Mouse (Mus musculus) forebrain, embryonic 16.5 days (tissue): ENCODE results near the gene Mb. TPM values are rescaled to one million over a fixed set of nuclear protein-coding genes. Genes with fewer than 3 reads are reported as not detected.

ENCODE experiments used
- ATAC-seq: fragments of 200-750 bp; cut with Nextera tagmentation; 2 replicates; pipeline ENCODE4 v1.8.0; 2017; ENCODE audit warnings: mild to moderate bottlenecking, moderate library complexity
- H3K27ac ChIP-seq: fragments of 300-500 bp; sonication (generic); 2 replicates; pipeline ENCODE4 v1.5.1; 2014; ENCODE audit warnings: low read length, control low read depth
- H3K27me3 ChIP-seq: fragments of 300-500 bp; sonication (generic); replicated peaks from 2 replicates; pipeline ENCODE4 v1.6.1; 2014; ENCODE audit warnings: low read length; ENCODE audit not compliant: control insufficient read depth, insufficient read depth
- H3K36me3 ChIP-seq: fragments of 300-500 bp; sonication (generic); 2 replicates; pipeline ENCODE4 v1.6.1; 2014; ENCODE audit not compliant: control insufficient read depth, insufficient read depth
- H3K4me1 ChIP-seq: fragments of 300-500 bp; sonication (generic); replicated peaks from 2 replicates; pipeline ENCODE4 v1.6.1; 2014; ENCODE audit warnings: low read length; ENCODE audit not compliant: control insufficient read depth, insufficient read depth
- H3K4me2 ChIP-seq: fragments of 300-500 bp; sonication (generic); 2 replicates; pipeline ENCODE4 v1.6.1; 2014; ENCODE audit warnings: mild to moderate bottlenecking, low read length, control low read depth
- H3K4me3 ChIP-seq: fragments of 300-500 bp; sonication (generic); replicated peaks from 2 replicates; pipeline ENCODE4 v1.5.1; 2014; ENCODE audit warnings: mild to moderate bottlenecking, low read length, control low read depth
- H3K9ac ChIP-seq: fragments of 300-500 bp; sonication (generic); replicated peaks from 2 replicates; pipeline ENCODE4 v1.6.1; 2014; ENCODE audit warnings: low read depth, low read length, control low read depth
- H3K9me3 ChIP-seq: fragments of 300-500 bp; sonication (generic); 2 replicates; pipeline ENCODE4 v1.6.1; 2016; ENCODE audit warnings: low read length; ENCODE audit not compliant: control insufficient read depth
- WGBS: fragments of 180-500 bp; shearing (Covaris S2); extraction: QIAGEN DNeasy Blood & Tissue Kit; methylation state at CpG from one replicate; pipeline ENCODE4 v1.1.7; 2014; 5-methylcytosine and 5-hydroxymethylcytosine counted together
- polyA plus RNA-seq: library from polyadenylated mRNA; unstranded; fragments of >200 nt; fragmentation: Nextera tagmentation; extraction: Ambion mirVana; gene quantifications from 2 replicates; pipeline ENCODE4 v1.2.1, GENCODE M21; 2015

The Mb gene
- polyA plus RNA-seq, 1 experiment from 2014 or later = not detected

DNA sequence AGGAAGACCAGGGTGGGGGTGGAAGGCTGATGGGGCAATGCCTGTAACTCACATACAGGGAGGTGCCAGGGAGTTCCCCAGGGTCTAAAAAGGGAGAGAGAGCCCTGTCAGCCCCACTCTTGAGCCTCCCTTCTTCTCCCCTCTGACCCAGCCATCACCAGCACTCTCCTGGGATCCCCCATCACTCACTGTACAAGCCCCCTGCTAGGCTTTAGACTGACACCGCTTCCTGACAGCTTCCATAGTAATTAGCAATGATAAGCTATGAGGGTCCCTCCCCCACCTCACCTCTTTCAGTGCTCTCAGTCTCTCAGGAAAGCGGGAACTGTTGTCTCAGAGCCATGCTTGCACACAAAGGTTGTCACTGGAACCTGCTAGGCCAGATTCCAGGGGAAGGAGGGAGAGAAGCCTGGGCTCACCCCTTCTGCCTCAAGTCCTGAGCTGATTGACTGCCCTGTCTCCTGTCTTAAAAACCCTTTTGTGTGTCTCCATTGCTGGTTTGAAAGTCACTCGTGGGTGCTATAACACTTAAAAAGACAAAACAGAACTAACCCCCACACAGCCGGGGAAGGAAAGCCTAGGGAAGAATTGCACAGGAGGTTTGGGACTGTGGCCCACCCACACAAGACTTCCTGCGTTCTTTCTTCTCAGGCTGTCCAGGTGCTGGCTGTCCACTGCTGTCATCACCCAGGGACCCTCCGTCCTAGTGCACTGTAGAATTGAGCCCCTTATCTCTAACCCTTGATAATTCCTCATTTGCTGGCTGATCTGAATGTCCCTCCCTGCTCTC is 5.7 kb upstream of the Mb start:
- Histone ChIP-seq H3K4me3 (no peak overlapping the region), H3K27ac (peak overlapping the region; percentile 30; the same call in 1 of the 2 replicates), H3K9me3 (no peaks in the 10 kb centered on the region), H3K9ac (no peak overlapping the region), H3K4me1 (peaks cover 10% of the 10 kb centered on the region; the same call in 1 of the 2 replicates), H3K36me3 (no peaks in the 10 kb centered on the region), H3K27me3 (no peaks in the 10 kb centered on the region), H3K4me2 (no peak overlapping the region)
- 22% methylated on average over 6 of the region's 6 CpGs for WGBS
- peak; percentile 81 for ATAC-seq

DNA sequence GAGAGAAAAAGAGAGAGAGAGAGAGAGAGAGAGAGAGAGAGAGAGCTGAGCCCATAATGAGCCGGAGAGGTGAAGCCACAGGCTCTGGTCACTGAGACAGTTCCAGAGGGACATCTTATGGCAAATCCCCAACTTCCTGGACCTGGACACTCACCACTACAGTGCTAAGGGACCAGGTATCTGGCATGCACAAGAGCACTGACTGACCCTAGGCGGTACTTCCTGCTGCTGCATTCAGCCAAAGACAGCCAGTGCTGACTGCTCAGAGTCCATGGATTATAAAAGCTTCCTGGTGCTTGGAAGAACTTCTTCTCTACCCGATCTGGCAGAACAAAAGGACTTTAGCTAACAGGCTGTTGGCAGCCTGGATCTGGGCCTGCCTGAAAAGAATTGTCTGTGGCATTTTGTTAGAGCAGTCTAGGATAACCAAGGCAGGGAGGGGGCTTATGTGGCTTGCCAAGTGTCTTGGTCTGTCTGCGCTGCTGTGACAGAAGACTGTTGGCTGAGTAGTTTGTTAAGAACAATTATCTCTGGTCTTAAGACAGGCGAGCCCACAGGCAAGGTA is 4.2 kb upstream of the Mb start:
- H3K4me3 ChIP-seq = no peak overlapping the region
- H3K27ac ChIP-seq = no peak overlapping the region
- no peak overlapping the region for H3K9ac ChIP-seq
- peaks cover 10% of the 10 kb centered on the region; the same call in 1 of the 2 replicates for H3K4me1 ChIP-seq
- H3K36me3 ChIP-seq = no peaks in the 10 kb centered on the region
- no peak for ATAC-seq
- H3K9me3 ChIP-seq = no peaks in the 10 kb centered on the region
- WGBS = 45% methylated on average over 5 of the region's 5 CpGs
- no peaks in the 10 kb centered on the region for H3K27me3 ChIP-seq
- no peak overlapping the region for H3K4me2 ChIP-seq

DNA sequence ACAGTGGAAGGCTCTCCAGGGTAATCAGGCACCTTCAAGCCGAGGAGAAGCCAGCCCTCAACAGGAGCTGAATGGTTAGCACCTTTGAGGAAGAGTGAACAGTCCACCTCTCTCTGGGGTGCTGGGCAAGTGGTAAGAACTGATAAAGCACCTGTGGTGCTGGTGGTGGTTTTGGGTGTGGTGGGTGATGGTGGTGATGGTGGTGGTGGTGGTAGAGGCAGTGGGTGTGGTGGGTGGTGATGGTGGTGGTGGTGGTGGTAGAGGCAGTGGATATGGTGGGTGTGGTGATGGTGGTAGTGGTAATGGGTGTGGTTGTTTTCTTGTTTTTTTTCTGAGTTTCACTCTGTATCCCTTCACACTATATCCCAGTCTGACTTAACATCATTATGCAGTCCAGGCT is 2.6 kb upstream of the Mb start:
- peaks cover 10% of the 10 kb centered on the region; the same call in 1 of the 2 replicates for H3K4me1 ChIP-seq
- no peak overlapping the region for H3K4me3 ChIP-seq
- H3K36me3 ChIP-seq = no peaks in the 10 kb centered on the region
- no peak overlapping the region for H3K4me2 ChIP-seq
- ATAC-seq = no peak
- H3K27ac ChIP-seq = no peak overlapping the region
- WGBS = 81% methylated on average over 1 of the region's 1 CpGs
- H3K9ac ChIP-seq = no peak overlapping the region
- no peaks in the 10 kb centered on the region for H3K9me3 ChIP-seq
- H3K27me3 ChIP-seq = no peaks in the 10 kb centered on the region

DNA sequence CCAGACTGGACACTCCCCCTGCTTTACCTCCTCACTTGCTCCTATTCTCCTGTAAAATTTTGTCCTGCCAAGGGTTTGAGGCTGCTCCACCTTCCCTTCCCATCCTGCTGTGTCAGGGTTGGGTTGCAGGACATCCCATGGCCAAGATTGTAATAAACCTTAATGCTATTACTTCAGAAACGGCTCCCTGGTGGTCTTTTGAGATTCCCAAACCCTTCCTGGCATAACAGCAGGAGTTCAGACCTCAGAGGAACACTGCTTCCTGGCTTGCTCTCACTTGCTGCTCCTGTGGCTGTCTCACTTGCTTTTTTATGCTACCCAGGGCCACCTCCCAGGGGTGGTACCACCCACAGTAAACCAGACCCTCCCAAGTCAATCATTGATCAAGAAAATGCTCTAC is 1.7 kb upstream of the Mb start:
- H3K36me3 ChIP-seq = no peaks in the 10 kb centered on the region
- H3K9ac ChIP-seq = no peak overlapping the region
- H3K27me3 ChIP-seq = no peaks in the 10 kb centered on the region
- peaks cover 10% of the 10 kb centered on the region; the same call in 1 of the 2 replicates for H3K4me1 ChIP-seq
- no peak for ATAC-seq
- 42% methylated on average over 1 of the region's 1 CpGs for WGBS
- no peaks in the 10 kb centered on the region for H3K9me3 ChIP-seq
- no peak overlapping the region for H3K4me3 ChIP-seq
- H3K4me2 ChIP-seq = no peak overlapping the region
- H3K27ac ChIP-seq = no peak overlapping the region

DNA sequence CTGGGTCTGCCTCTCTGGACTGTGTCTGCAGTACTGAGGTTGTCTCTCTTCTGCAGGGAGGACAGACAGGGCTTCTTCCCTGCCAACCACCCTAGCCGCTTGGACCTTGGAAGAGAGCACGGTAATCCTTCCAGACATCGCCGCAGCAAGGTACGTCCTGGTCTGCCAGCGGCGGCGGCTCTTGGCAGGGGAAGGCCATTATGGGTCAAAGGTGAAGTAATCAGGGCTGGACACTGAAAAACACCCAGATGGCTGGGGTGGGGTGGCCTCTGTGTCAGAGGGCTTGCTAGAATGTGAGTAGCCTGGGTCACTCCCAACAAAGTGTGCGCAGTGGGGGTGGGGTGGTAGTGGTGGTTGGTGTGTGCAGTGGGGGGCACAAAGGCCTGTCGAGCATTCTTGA is 4.9 kb downstream of the Mb start:
- no peak overlapping the region for H3K4me3 ChIP-seq
- H3K9ac ChIP-seq = no peak overlapping the region
- ATAC-seq = no peak
- no peaks in the 10 kb centered on the region for H3K9me3 ChIP-seq
- no peaks in the 10 kb centered on the region for H3K4me1 ChIP-seq
- H3K4me2 ChIP-seq = no peak overlapping the region
- H3K27ac ChIP-seq = no peak overlapping the region
- no peaks in the 10 kb centered on the region for H3K36me3 ChIP-seq
- 91% methylated on average over 10 of the region's 10 CpGs for WGBS
- no peaks in the 10 kb centered on the region for H3K27me3 ChIP-seq

DNA sequence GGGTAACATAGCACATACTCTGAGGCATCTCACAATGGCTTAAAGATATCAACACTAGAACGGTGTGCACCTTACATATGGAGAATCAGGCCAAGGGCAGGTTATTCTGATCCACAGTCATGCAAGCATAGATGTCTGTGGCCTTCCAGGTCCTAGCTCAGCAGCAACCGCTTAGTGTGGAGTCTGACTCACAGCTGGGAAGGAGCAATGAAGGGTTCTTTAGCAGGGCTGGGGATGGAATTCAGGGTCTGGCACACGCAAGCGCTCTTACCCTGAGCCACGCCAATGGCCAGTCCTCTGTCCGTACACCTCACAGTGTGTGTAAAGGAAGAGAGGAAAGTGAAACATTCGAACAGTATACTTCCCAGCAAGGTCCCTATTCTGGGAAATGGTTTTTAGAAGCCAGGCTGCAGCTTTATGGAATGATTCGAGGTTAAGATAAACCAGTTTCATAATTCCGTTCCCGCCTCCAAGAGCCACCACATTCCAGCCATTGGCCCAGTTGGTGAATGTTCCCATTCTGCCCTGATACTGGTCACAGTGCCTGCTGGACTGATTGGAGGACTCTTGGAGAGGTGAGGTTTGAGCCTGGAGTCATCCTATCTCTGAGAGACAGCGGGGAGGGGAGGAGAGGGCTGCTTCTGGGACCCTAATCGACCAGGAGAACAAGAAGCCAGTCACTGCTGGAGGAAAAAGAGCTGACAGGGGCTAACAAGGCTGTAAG is 5.7 kb downstream of the Mb start, which contains the start of gene Apol6:
Apol6 (plus strand) TSS at position 133 of the 724 bp plus-strand sequence.
- WGBS = 89% methylated on average over 12 of the region's 12 CpGs
- ATAC-seq = no peak
- H3K4me2 ChIP-seq = no peak within 1 kb of the TSS

DNA sequence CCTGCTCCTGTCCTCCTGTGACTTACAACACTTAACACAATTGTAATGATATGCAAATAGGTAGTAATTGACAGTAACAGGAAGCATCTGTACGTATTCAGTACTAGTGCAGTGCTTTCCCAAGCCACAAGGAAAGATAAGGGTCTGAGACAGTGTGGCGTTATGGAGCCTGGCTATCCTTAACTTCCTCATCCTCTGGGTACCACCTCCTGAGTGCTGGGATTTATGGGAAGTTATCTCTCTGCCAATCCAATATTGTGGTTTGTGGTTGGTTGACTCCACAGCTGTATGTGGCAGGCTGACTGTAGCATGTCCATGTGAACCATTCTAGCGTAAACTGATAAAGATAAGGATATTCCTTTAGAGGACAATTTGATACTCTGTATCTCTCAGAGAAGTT is 9.7 kb downstream of the Mb start:
- no peak overlapping the region for H3K4me3 ChIP-seq
- WGBS = 78% methylated on average over 3 of the region's 3 CpGs
- H3K27me3 ChIP-seq = no peaks in the 10 kb centered on the region
- peaks cover 5% of the 10 kb centered on the region; the same call in 1 of the 2 replicates for H3K4me1 ChIP-seq
- no peak overlapping the region for H3K4me2 ChIP-seq
- no peak for ATAC-seq
- no peaks in the 10 kb centered on the region for H3K9me3 ChIP-seq
- no peaks in the 10 kb centered on the region for H3K36me3 ChIP-seq
- H3K27ac ChIP-seq = no peak overlapping the region
- no peak overlapping the region for H3K9ac ChIP-seq

More for the DNA sequence above, 5.7 kb downstream of the Mb start, which contains the start of gene Apol6:
- no peaks in the 10 kb centered on the region for H3K27me3 ChIP-seq
- no peak within 1 kb of the TSS for H3K9ac ChIP-seq
- H3K4me1 ChIP-seq = no peaks in the 10 kb centered on the region
- H3K4me3 ChIP-seq = no peak within 1 kb of the TSS
- H3K9me3 ChIP-seq = no peaks in the 10 kb centered on the region
- H3K36me3 ChIP-seq = no peaks in the 10 kb centered on the region
- no peak within 1 kb of the TSS for H3K27ac ChIP-seq

DNA sequence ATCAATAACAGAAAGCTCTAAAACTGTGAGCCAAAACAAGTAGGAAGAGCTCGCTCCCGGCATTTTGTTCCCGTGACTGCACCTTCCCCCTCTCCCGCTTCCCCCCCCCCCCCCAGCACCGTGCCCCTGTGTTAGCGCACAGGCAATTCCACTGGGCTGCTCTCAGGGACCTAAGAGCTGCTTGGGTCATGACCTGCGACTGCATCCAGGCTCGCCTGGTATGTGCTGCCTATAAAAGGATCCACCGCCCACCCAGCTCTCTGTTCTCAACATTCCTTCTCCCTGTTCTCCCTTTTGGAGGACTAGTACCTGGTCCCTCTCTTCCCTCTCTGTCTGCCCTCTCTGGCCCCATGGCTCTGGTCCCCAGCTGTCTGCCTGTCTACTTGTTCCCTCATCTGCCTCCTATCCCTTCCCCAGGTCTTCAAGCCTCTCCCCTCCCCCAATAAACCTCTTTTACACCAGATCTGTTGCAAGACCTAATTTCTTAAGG is 11.2 kb downstream of the Mb start:
- Histone ChIP-seq H3K4me2 (no peak overlapping the region), H3K9ac (no peak overlapping the region), H3K27me3 (no peaks in the 10 kb centered on the region), H3K36me3 (no peaks in the 10 kb centered on the region), H3K4me1 (peaks cover 5% of the 10 kb centered on the region; the same call in 1 of the 2 replicates), H3K9me3 (no peaks in the 10 kb centered on the region), H3K4me3 (no peak overlapping the region), H3K27ac (no peak overlapping the region)
- no peak for ATAC-seq
- whole genome bisulfite sequencing = 88% methylated on average over 6 of the region's 9 CpGs
